Mouse (Mus musculus): ENCODE results near the gene Ttc30a2. TPM values are rescaled to one million over a fixed set of nuclear protein-coding genes. Genes with fewer than 3 reads are reported as not detected.

Ttc30a2 gene
- polyA plus RNA-seq, 1 experiment from 2014 or later, result 0.18 TPM

Other genes starting within 250 kb of the Ttc30a2 start
- gene Agps, start 146.0 kb downstream of the Ttc30a2 start, polyA plus RNA-seq (2015; fragmentation: Nextera tagmentation; extraction: Ambion mirVana), result 22.3 and 23.3 TPM in 2 replicates
- gene Ttc30b, start 39.6 kb downstream of the Ttc30a2 start, polyA plus RNA-seq (2015; fragmentation: Nextera tagmentation; extraction: Ambion mirVana), result 12.8 and 12.9 TPM in 2 replicates
- gene Ttc30a1, start 3.8 kb upstream of the Ttc30a2 start, polyA plus RNA-seq (2015; fragmentation: Nextera tagmentation; extraction: Ambion mirVana), result 6.0 and 6.3 TPM in 2 replicates